Mouse (Mus musculus) CH12.LX (cell line): ENCODE measurements around the gene Klk1b22. TPM values are rescaled to one million over a fixed set of nuclear protein-coding genes. Genes with fewer than 3 reads are reported as not detected.

Experiments
- DNase-seq: peaks from one replicate; pipeline ENCODE4 v3.0.0-alpha.2; 2013; ENCODE audit errors: extremely low read depth
- H3K27ac ChIP-seq: 2 replicates; pipeline ENCODE4 v1.5.1; 2012; ENCODE audit warnings: low read depth, mild to moderate bottlenecking, control low read depth, moderate library complexity; ENCODE audit not compliant: insufficient read depth
- H3K27me3 ChIP-seq: replicated peaks from 2 replicates; pipeline ENCODE3; 2012; ENCODE audit warnings: inconsistent platforms
- H3K36me3 ChIP-seq, 2 experiments: replicated peaks in 1 of 2; 2 replicates each; pipeline versions ENCODE3 to v1.6.1; 2012; ENCODE audit warnings: inconsistent platforms in 1 of 2, low read length in 1 of 2, mild to moderate bottlenecking in 1 of 2, mixed read lengths in 1 of 2, moderate library complexity in 1 of 2; ENCODE audit not compliant: control insufficient read depth in 1 of 2, insufficient read depth in 1 of 2
- H3K4me1 ChIP-seq, 2 experiments: 2 replicates each; pipeline ENCODE4 v1.6.1; 2012; ENCODE audit warnings: inconsistent platforms in 1 of 2, moderate library complexity in 1 of 2; ENCODE audit not compliant: insufficient read depth in 2 of 2, control insufficient read depth in 1 of 2
- H3K4me2 ChIP-seq: 2 replicates; pipeline ENCODE4 v1.6.1; 2012; ENCODE audit warnings: low read depth, mild to moderate bottlenecking, control low read depth; ENCODE audit not compliant: poor library complexity, insufficient read depth, severe bottlenecking
- H3K4me3 ChIP-seq, 3 experiments: fragments of 150-350 bp in 1 of 3; sonication (generic) in 1 of 3; replicated peaks in 1 of 3; 2 replicates each; pipeline versions ENCODE3 to v1.5.1; 2011 to 2012; ENCODE audit warnings: low read depth in 2 of 3, low read length in 2 of 3, mild to moderate bottlenecking in 2 of 3, moderate library complexity in 2 of 3, control low read depth in 1 of 3, improper control_type of control experiment in 1 of 3, inconsistent platforms in 1 of 3, mixed read lengths in 1 of 3; ENCODE audit not compliant: poor library complexity in 1 of 3
- H3K79me2 ChIP-seq: replicated peaks from 2 replicates; pipeline ENCODE4 v1.6.1; 2012; ENCODE audit warnings: mild to moderate bottlenecking, moderate library complexity; ENCODE audit not compliant: control insufficient read depth, poor library complexity, insufficient read depth, severe bottlenecking; ENCODE audit errors: extremely low read depth
- H3K9ac ChIP-seq: 2 replicates; pipeline ENCODE4 v1.6.1; 2012; ENCODE audit warnings: low read depth, mild to moderate bottlenecking, control low read depth, moderate library complexity; ENCODE audit not compliant: insufficient read depth
- H3K9me3 ChIP-seq: replicated peaks from 2 replicates; pipeline ENCODE3; 2012; ENCODE audit warnings: low read length, inconsistent platforms, mixed read lengths
- BHLHE40 ChIP-seq: IDR thresholded peaks from 2 replicates; pipeline ENCODE4 v1.6.1; 2011; ENCODE audit warnings: mild to moderate bottlenecking, low read depth, low read length, improper control_type of control experiment
- CHD2 ChIP-seq: IDR thresholded peaks from 2 replicates; pipeline ENCODE4 v1.6.1; 2011; ENCODE audit warnings: low read length, improper control_type of control experiment
- EP300 ChIP-seq: IDR thresholded peaks from 2 replicates; pipeline ENCODE4 v1.6.1; 2011; ENCODE audit warnings: low read length, improper control_type of control experiment
- GABPA ChIP-seq: IDR thresholded peaks from 2 replicates; pipeline ENCODE4 v1.6.1; 2012; ENCODE audit warnings: low read depth, low read length, improper control_type of control experiment, inconsistent platforms; ENCODE audit not compliant: insufficient replicate concordance
- KAT2A ChIP-seq: IDR thresholded peaks from 2 replicates; pipeline ENCODE4 v1.6.1; 2012; ENCODE audit warnings: low read length, improper control_type of control experiment, inconsistent platforms; ENCODE audit not compliant: insufficient replicate concordance
- MAZ ChIP-seq: IDR thresholded peaks from 2 replicates; pipeline ENCODE4 v1.6.1; 2012; ENCODE audit warnings: low read depth, mild to moderate bottlenecking, inconsistent platforms, low read length, improper control_type of control experiment, moderate library complexity
- MXI1 ChIP-seq: IDR thresholded peaks from 2 replicates; pipeline ENCODE4 v1.6.1; 2011; ENCODE audit warnings: mild to moderate bottlenecking, low read depth, low read length, improper control_type of control experiment
- MYC ChIP-seq: IDR thresholded peaks from 2 replicates; pipeline ENCODE4 v1.6.1; 2011; ENCODE audit warnings: low read depth, mild to moderate bottlenecking, improper control_type of control experiment, low read length
- PAX5 ChIP-seq: IDR thresholded peaks from 2 replicates; pipeline ENCODE4 v1.6.1; 2012; ENCODE audit warnings: low read length, inconsistent platforms, mixed read lengths
- RAD21 ChIP-seq: IDR thresholded peaks from 2 replicates; pipeline ENCODE4 v1.6.1; 2011; ENCODE audit warnings: low read depth, mild to moderate bottlenecking, low read length, improper control_type of control experiment, moderate library complexity
- RCOR1 ChIP-seq: conservative IDR thresholded peaks from 2 replicates; pipeline ENCODE4 v1.6.1; 2012; ENCODE audit warnings: low read depth, mild to moderate bottlenecking, inconsistent platforms, low read length, improper control_type of control experiment
- SIN3A ChIP-seq: IDR thresholded peaks from 2 replicates; pipeline ENCODE4 v1.6.1; 2012; ENCODE audit warnings: low read length, improper control_type of control experiment, inconsistent platforms
- TBP ChIP-seq: conservative IDR thresholded peaks from 2 replicates; pipeline ENCODE4 v1.6.1; 2011; ENCODE audit warnings: low read depth, low read length, improper control_type of control experiment
- USF2 ChIP-seq: conservative IDR thresholded peaks from 2 replicates; pipeline ENCODE4 v1.6.1; 2011; ENCODE audit warnings: low read depth, low read length, improper control_type of control experiment
- ZC3H11A ChIP-seq: IDR thresholded peaks from 2 replicates; pipeline ENCODE4 v1.6.1; 2012; ENCODE audit warnings: low read depth, mild to moderate bottlenecking, inconsistent platforms, low read length, improper control_type of control experiment
- ZMIZ1 ChIP-seq: IDR thresholded peaks from 2 replicates; pipeline ENCODE4 v1.6.1; 2012; ENCODE audit warnings: low read depth, mild to moderate bottlenecking, inconsistent platforms, low read length, improper control_type of control experiment
- ZNF384 ChIP-seq: IDR thresholded peaks from 2 replicates; pipeline ENCODE4 v1.6.1; 2012; ENCODE audit warnings: low read depth, low read length, improper control_type of control experiment, inconsistent platforms
- dilution Hi-C: fragments of 300-500 bp; cut with MboI; formaldehyde crosslinking; loops from 2 replicates; pipeline ENCODE4 v1.14.3; 2020; ENCODE audit warnings: low sequenced_read_pairs; ENCODE audit not compliant: extremely low pct_unique_long_range_greater_than_20kb, extremely low pct_ligation_motif_present
- in situ Hi-C: fragments of 300-500 bp; cut with MboI; formaldehyde crosslinking; loops from 3 replicates; pipeline ENCODE4 v1.14.3; 2019; ENCODE audit warnings: low sequenced_read_pairs, low pct_ligation_motif_present, low pct_unique_long_range_greater_than_20kb, mixed read lengths
- polyA plus RNA-seq: library from polyadenylated mRNA; unstranded; fragments of >175 nt; gene quantifications from 2 replicates; pipeline ENCODE4 v1.2.1, GENCODE M21; 2012; ENCODE audit warnings: low read depth; ENCODE audit not compliant: insufficient read length
- total RNA-seq, 2 experiments: library from RNA; depleted of rRNA; stranded (reverse); fragments of 300-350 nt in 1 of 2; fragments of >200 nt in 1 of 2; gene quantifications; 2 replicates each; pipeline ENCODE4 v1.2.3; 2012 to 2014

Gene Klk1b22
- total and polyA plus RNA-seq, 3 experiments, result not detected

- Histone ChIP-seq H3K9ac (no peak within 1 kb of the TSS), H3K9me3 (no peaks in the 10 kb centered on the region), H3K27ac (no peak within 1 kb of the TSS), H3K27me3 (peaks cover 6% of the 10 kb centered on the region), H3K4me3 (no peak within 1 kb of the TSS), H3K4me2 (no peak within 1 kb of the TSS), H3K4me1 (peaks cover 0 to 3% of the 10 kb centered on the region in 2 experiments; a peak in 1 of 4 replicates), H3K79me2 (no peaks in the 10 kb centered on the region), H3K36me3 (no peaks in the 10 kb centered on the region)
- no peak for DNase-seq
- TF ChIP-seq MXI1, result no peak
- no peak for TF ChIP-seq RCOR1
- TF ChIP-seq BHLHE40, result no peak
- TF ChIP-seq MYC, result no peak
- no peak for TF ChIP-seq RAD21
- TF ChIP-seq CHD2, result no peak
- no peak for TF ChIP-seq MAZ
- no peak for TF ChIP-seq ZC3H11A
- TF ChIP-seq GABPA, result no peak
- TF ChIP-seq USF2, result no peak
- no peak for TF ChIP-seq ZMIZ1
- no peak for TF ChIP-seq EP300
- no peak for TF ChIP-seq PAX5
- TF ChIP-seq TBP, result no peak
- TF ChIP-seq KAT2A, result no peak
- no peak for TF ChIP-seq ZNF384
- no peak for TF ChIP-seq SIN3A
- in situ Hi-C loops, result loop anchor here (5.0 kb wide), 1 partner anchor 124 kb away; the partner anchor contains the start of gene Klk1b26
- dilution Hi-C loops, result no loop called here
Measured at GRCm38 (mm10) chr7:44136467-44136866, 24.0 kb downstream of the Klk1b22 start, which contains the start of gene Klk1b16. TSS of gene Klk1b16 (plus strand) at chr7:44136767.

Other genes with a start within 250 kb of the Klk1b22 start
Only the 20 nearest of the 22 such genes appear.
- gene Klk15, start 178.9 kb upstream of the Klk1b22 start, total RNA-seq (2012; rRNA removed), result not detected in 2 replicates
- not detected in 2 replicates for gene Klk15, start 178.9 kb upstream of the Klk1b22 start, total RNA-seq (2014; rRNA removed)
- not detected in 2 replicates for gene Klk15, start 178.9 kb upstream of the Klk1b22 start, polyA plus RNA-seq
- not detected in 2 replicates for gene Klk1b8, start 162.0 kb upstream of the Klk1b22 start, total RNA-seq (2012; rRNA removed)
- gene Klk1b8, start 162.0 kb upstream of the Klk1b22 start, total RNA-seq (2014; rRNA removed), result not detected in 2 replicates
- not detected in 2 replicates for gene Klk1b8, start 162.0 kb upstream of the Klk1b22 start, polyA plus RNA-seq
- not detected in 2 replicates for gene Klk1b1, start 145.9 kb upstream of the Klk1b22 start, total RNA-seq (2012; rRNA removed)
- not detected in 2 replicates for gene Klk1b1, start 145.9 kb upstream of the Klk1b22 start, total RNA-seq (2014; rRNA removed)
- not detected in 2 replicates for gene Klk1b1, start 145.9 kb upstream of the Klk1b22 start, polyA plus RNA-seq
- not detected in 2 replicates for gene Klk1b9, start 136.6 kb upstream of the Klk1b22 start, total RNA-seq (2012; rRNA removed)
- not detected in 2 replicates for gene Klk1b9, start 136.6 kb upstream of the Klk1b22 start, total RNA-seq (2014; rRNA removed)
- not detected in 2 replicates for gene Klk1b9, start 136.6 kb upstream of the Klk1b22 start, polyA plus RNA-seq
- not detected in 2 replicates for gene Klk1b11, start 116.8 kb upstream of the Klk1b22 start, total RNA-seq (2012; rRNA removed)
- gene Klk1b11, start 116.8 kb upstream of the Klk1b22 start, total RNA-seq (2014; rRNA removed), result not detected in 2 replicates
- gene Klk1b11, start 116.8 kb upstream of the Klk1b22 start, polyA plus RNA-seq, result not detected in 2 replicates
- gene Klk1b26, start 100.5 kb upstream of the Klk1b22 start, total RNA-seq (2012; rRNA removed), result not detected in 2 replicates
- gene Klk1b26, start 100.5 kb upstream of the Klk1b22 start, total RNA-seq (2014; rRNA removed), result not detected in 2 replicates
- gene Klk1b26, start 100.5 kb upstream of the Klk1b22 start, polyA plus RNA-seq, result not detected in 2 replicates
- gene Klk1b27, start 60.4 kb upstream of the Klk1b22 start, total RNA-seq (2012; rRNA removed), result 0.29 TPM in 1 of 2 replicates, not detected in the other
- gene Klk1b27, start 60.4 kb upstream of the Klk1b22 start, total RNA-seq (2014; rRNA removed), result 0.69 and 0.75 TPM in 2 replicates
- not detected in 2 replicates for gene Klk1b27, start 60.4 kb upstream of the Klk1b22 start, polyA plus RNA-seq
- not detected in 2 replicates for gene Klk1b21, start 10.3 kb upstream of the Klk1b22 start, total RNA-seq (2012; rRNA removed)
- not detected in 2 replicates for gene Klk1b21, start 10.3 kb upstream of the Klk1b22 start, total RNA-seq (2014; rRNA removed)
- gene Klk1b21, start 10.3 kb upstream of the Klk1b22 start, polyA plus RNA-seq, result not detected in 2 replicates
- not detected in 2 replicates for gene Klk1b16, start 24.1 kb downstream of the Klk1b22 start, total RNA-seq (2012; rRNA removed)
- not detected in 2 replicates for gene Klk1b16, start 24.1 kb downstream of the Klk1b22 start, total RNA-seq (2014; rRNA removed)
- not detected in 2 replicates for gene Klk1b16, start 24.1 kb downstream of the Klk1b22 start, polyA plus RNA-seq
- gene Klk1b24, start 75.6 kb downstream of the Klk1b22 start, total RNA-seq (2012; rRNA removed), result not detected in 2 replicates
- not detected in 2 replicates for gene Klk1b24, start 75.6 kb downstream of the Klk1b22 start, total RNA-seq (2014; rRNA removed)
- gene Klk1b24, start 75.6 kb downstream of the Klk1b22 start, polyA plus RNA-seq, result not detected in 2 replicates
- not detected in 2 replicates for gene Klk1b3, start 85.5 kb downstream of the Klk1b22 start, total RNA-seq (2012; rRNA removed)
- not detected in 2 replicates for gene Klk1b3, start 85.5 kb downstream of the Klk1b22 start, total RNA-seq (2014; rRNA removed)
- not detected in 2 replicates for gene Klk1b3, start 85.5 kb downstream of the Klk1b22 start, polyA plus RNA-seq
- gene Klk1b4, start 94.8 kb downstream of the Klk1b22 start, total RNA-seq (2012; rRNA removed), result not detected in 2 replicates
- not detected in 2 replicates for gene Klk1b4, start 94.8 kb downstream of the Klk1b22 start, total RNA-seq (2014; rRNA removed)
- gene Klk1b4, start 94.8 kb downstream of the Klk1b22 start, polyA plus RNA-seq, result not detected in 2 replicates
- gene Klk1b5, start 103.3 kb downstream of the Klk1b22 start, total RNA-seq (2012; rRNA removed), result not detected in 2 replicates
- not detected in 2 replicates for gene Klk1b5, start 103.3 kb downstream of the Klk1b22 start, total RNA-seq (2014; rRNA removed)
- gene Klk1b5, start 103.3 kb downstream of the Klk1b22 start, polyA plus RNA-seq, result not detected in 2 replicates
- not detected in 2 replicates for gene Klk1, start 112.7 kb downstream of the Klk1b22 start, total RNA-seq (2012; rRNA removed)
- 0.27 TPM in 1 of 2 replicates, not detected in the other for gene Klk1, start 112.7 kb downstream of the Klk1b22 start, total RNA-seq (2014; rRNA removed)
- not detected in 2 replicates for gene Klk1, start 112.7 kb downstream of the Klk1b22 start, polyA plus RNA-seq
- not detected in 2 replicates for gene Gm36864, start 123.5 kb downstream of the Klk1b22 start, total RNA-seq (2012; rRNA removed)
- gene Gm36864, start 123.5 kb downstream of the Klk1b22 start, total RNA-seq (2014; rRNA removed), result not detected in 2 replicates
- gene Gm36864, start 123.5 kb downstream of the Klk1b22 start, polyA plus RNA-seq, result 0.16 TPM in 1 of 2 replicates, not detected in the other
- 0.25 and 0.38 TPM in 2 replicates for gene 1700028J19Rik, start 134.0 kb downstream of the Klk1b22 start, total RNA-seq (2012; rRNA removed)
- 0.36 and 0.44 TPM in 2 replicates for gene 1700028J19Rik, start 134.0 kb downstream of the Klk1b22 start, total RNA-seq (2014; rRNA removed)
- 0.60 and 0.86 TPM in 2 replicates for gene 1700028J19Rik, start 134.0 kb downstream of the Klk1b22 start, polyA plus RNA-seq
- gene 2410002F23Rik, start 134.0 kb downstream of the Klk1b22 start, total RNA-seq (2012; rRNA removed), result 44.4 and 64.0 TPM in 2 replicates
- 67.0 and 69.6 TPM in 2 replicates for gene 2410002F23Rik, start 134.0 kb downstream of the Klk1b22 start, total RNA-seq (2014; rRNA removed)
- 91.0 and 96.1 TPM in 2 replicates for gene 2410002F23Rik, start 134.0 kb downstream of the Klk1b22 start, polyA plus RNA-seq
- gene Acp4, start 144.7 kb downstream of the Klk1b22 start, total RNA-seq (2012; rRNA removed), result 0.08 TPM in 1 of 2 replicates, not detected in the other
- not detected in 2 replicates for gene Acp4, start 144.7 kb downstream of the Klk1b22 start, total RNA-seq (2014; rRNA removed)
- 0.33 and 0.57 TPM in 2 replicates for gene Acp4, start 144.7 kb downstream of the Klk1b22 start, polyA plus RNA-seq
- not detected in 2 replicates for gene Gm15517, start 148.8 kb downstream of the Klk1b22 start, total RNA-seq (2012; rRNA removed)
- gene Gm15517, start 148.8 kb downstream of the Klk1b22 start, total RNA-seq (2014; rRNA removed), result not detected in 2 replicates
- gene Gm15517, start 148.8 kb downstream of the Klk1b22 start, polyA plus RNA-seq, result not detected in 2 replicates
- 0.89 and 0.97 TPM in 2 replicates for gene Clec11a, start 194.2 kb downstream of the Klk1b22 start, total RNA-seq (2012; rRNA removed)
- gene Clec11a, start 194.2 kb downstream of the Klk1b22 start, total RNA-seq (2014; rRNA removed), result 0.46 and 0.69 TPM in 2 replicates
- gene Clec11a, start 194.2 kb downstream of the Klk1b22 start, polyA plus RNA-seq, result 0.38 and 0.53 TPM in 2 replicates